Mouse (Mus musculus) urinary bladder, postnatal 4 days (tissue): ENCODE results near the gene Sobp.

Experiments used
- DNase-seq, 2 experiments: peaks; one replicate each; pipeline ENCODE4 v3.0.0; 2021 to 2022; ENCODE audit warnings: low spot score in 2 of 2

Sobp gene

GRCm38 (mm10) chr10:43087421-43087820 is 86.9 kb downstream of the Sobp start:
- DNase-seq = no peak

GRCm38 (mm10) chr10:43086888-43087287 is 87.4 kb downstream of the Sobp start:
- no peak for DNase-seq

GRCm38 (mm10) chr10:43084087-43084366 is 90.3 kb downstream of the Sobp start:
- no peak for DNase-seq

- DNase-seq = no peak
These were observed 90.8 kb downstream of the Sobp start for GRCm38 (mm10) chr10:43083288-43084086.

- no peak for DNase-seq
These were observed 93.0 kb downstream of the Sobp start for GRCm38 (mm10) chr10:43081316-43081715.

- no peak for DNase-seq
These were observed 98.7 kb downstream of the Sobp start for GRCm38 (mm10) chr10:43075535-43076152.

- no peak for DNase-seq
These were observed 101.0 kb downstream of the Sobp start for GRCm38 (mm10) chr10:43073281-43073680.

GRCm38 (mm10) chr10:43070893-43071292 is 103.4 kb downstream of the Sobp start:
- DNase-seq = no peak

GRCm38 (mm10) chr10:43065331-43065730 is 109.0 kb downstream of the Sobp start:
- DNase-seq = no peak

- no peak for DNase-seq
These were observed 112.7 kb downstream of the Sobp start for GRCm38 (mm10) chr10:43061519-43062105.

- DNase-seq = no peak
These were observed 118.9 kb downstream of the Sobp start for GRCm38 (mm10) chr10:43055405-43055804.

- DNase-seq = no peak
These were observed 119.6 kb downstream of the Sobp start for GRCm38 (mm10) chr10:43054776-43055175.

GRCm38 (mm10) chr10:43053861-43054560 is 120.3 kb downstream of the Sobp start:
- DNase-seq = no peak

GRCm38 (mm10) chr10:43052462-43052861 is 121.9 kb downstream of the Sobp start:
- no peak for DNase-seq

GRCm38 (mm10) chr10:43047804-43048348 is 126.5 kb downstream of the Sobp start:
- DNase-seq = no peak

- DNase-seq = no peak
These were observed 130.8 kb downstream of the Sobp start for GRCm38 (mm10) chr10:43043351-43044209.

GRCm38 (mm10) chr10:43042591-43043327 is 131.6 kb downstream of the Sobp start:
- no peak for DNase-seq

GRCm38 (mm10) chr10:43041794-43042193 is 132.5 kb downstream of the Sobp start:
- DNase-seq = no peak

- DNase-seq = no peak
These were observed 136.9 kb downstream of the Sobp start for GRCm38 (mm10) chr10:43037455-43037793.

- DNase-seq = no peak
These were observed 137.5 kb downstream of the Sobp start for GRCm38 (mm10) chr10:43036646-43037454.
